Mouse (Mus musculus) megakaryocyte, adult 5-6 weeks (primary cell): ENCODE results near the gene Spaca1. TPM values are rescaled to one million over a fixed set of nuclear protein-coding genes. Genes with fewer than 3 reads are reported as not detected.
"Not testable (repeated sequence)": the region's sequence is repeated elsewhere in the genome, so short reads cannot be mapped to it uniquely, and the experiment has no call there.

ENCODE experiments used
- ATAC-seq: 2 replicates; pipeline ENCODE4 v1.8.0; 2016; ENCODE audit warnings: mild to moderate bottlenecking, inconsistent platforms; ENCODE audit not compliant: poor library complexity, severe bottlenecking
- total RNA-seq, 2 experiments: library from RNA; stranded (forward) in 1 of 2; stranded (reverse) in 1 of 2; fragments of 153-499, 151-499 nt in 1 of 2; fragments of 221-1000, 200-1000 nt in 1 of 2; gene quantifications; 2 replicates each; pipeline versions ENCODE4 v1.2.3 to v1.2.4; 2015 to 2017

The Spaca1 gene
- total RNA-seq (2015) (0.45 TPM in 1 of 2 replicates, not detected in the other), total RNA-seq (2017) (0.48 TPM in 1 of 2 replicates, not detected in the other)

- no peak for ATAC-seq
These were observed at the start of gene Spaca1 for GRCm38 (mm10) chr4:34049571-34050255. Spaca1 (minus strand) TSS chr4:34050191.

GRCm38 (mm10) chr4:34087286-34087685, 37.3 kb upstream of the Spaca1 start:
- not testable (repeated sequence) for ATAC-seq

GRCm38 (mm10) chr4:34081064-34081463, 31.1 kb upstream of the Spaca1 start:
- no peak for ATAC-seq

GRCm38 (mm10) chr4:34069002-34069401, 19.0 kb upstream of the Spaca1 start:
- ATAC-seq = no peak

GRCm38 (mm10) chr4:34058320-34058719, 8.3 kb upstream of the Spaca1 start:
- no peak for ATAC-seq

- no peak for ATAC-seq
These were observed 23.2 kb downstream of the Spaca1 start for GRCm38 (mm10) chr4:34026771-34027170.

- no peak for ATAC-seq
These were observed 28.5 kb downstream of the Spaca1 start for GRCm38 (mm10) chr4:34021456-34021855.

- ATAC-seq = no peak
These were observed 53.6 kb downstream of the Spaca1 start for GRCm38 (mm10) chr4:33996382-33996781.

- ATAC-seq = no peak
These were observed 57.3 kb downstream of the Spaca1 start for GRCm38 (mm10) chr4:33992687-33993086.

- ATAC-seq = no peak
These were observed 61.4 kb downstream of the Spaca1 start for GRCm38 (mm10) chr4:33988466-33989089.

Other genes starting within 250 kb of the Spaca1 start
- gene Cnr1, start 125.6 kb downstream of the Spaca1 start, total RNA-seq (2015) = not detected in 2 replicates
- not detected in 2 replicates for gene Cnr1, start 125.6 kb downstream of the Spaca1 start, total RNA-seq (2017)